Mouse (Mus musculus) cerebellum, adult 18-20 months (tissue): ENCODE results near the gene Dcaf6.
A peak's percentile ranks its signal among the peaks of the same experiment; 100 is the strongest.
"Not testable (repeated sequence)": the region's sequence is repeated elsewhere in the genome, so short reads cannot be mapped to it uniquely, and the experiment has no call there.

Experiments
- DNase-seq, 2 experiments: peaks; one replicate each; pipeline ENCODE4 v3.0.0; 2021

The Dcaf6 gene

GRCm38 (mm10) chr1:165396401-165396805, 63.9 kb downstream of the Dcaf6 start:
- no peak for DNase-seq

GRCm38 (mm10) chr1:165395940-165396339, 64.3 kb downstream of the Dcaf6 start:
- no peak for DNase-seq

GRCm38 (mm10) chr1:165394836-165395235, 65.4 kb downstream of the Dcaf6 start:
- DNase-seq: no peak

- no peak for DNase-seq
These were observed 67.2 kb downstream of the Dcaf6 start for GRCm38 (mm10) chr1:165393033-165393432.

GRCm38 (mm10) chr1:165388716-165389115, 71.6 kb downstream of the Dcaf6 start:
- DNase-seq: peak; percentile 12 to 13

GRCm38 (mm10) chr1:165386525-165386923, 73.8 kb downstream of the Dcaf6 start:
- DNase-seq: no peak

- no peak for DNase-seq
These were observed 74.3 kb downstream of the Dcaf6 start for GRCm38 (mm10) chr1:165385810-165386524.

- no peak for DNase-seq
These were observed 86.4 kb downstream of the Dcaf6 start for GRCm38 (mm10) chr1:165373839-165374238.

GRCm38 (mm10) chr1:165370990-165371389, 89.3 kb downstream of the Dcaf6 start:
- no peak for DNase-seq

- no peak for DNase-seq
These were observed 95.2 kb downstream of the Dcaf6 start for GRCm38 (mm10) chr1:165365057-165365456.

GRCm38 (mm10) chr1:165363271-165363670, 97.0 kb downstream of the Dcaf6 start:
- no peak for DNase-seq

- no peak for DNase-seq
These were observed 103.9 kb downstream of the Dcaf6 start for GRCm38 (mm10) chr1:165356347-165356746.

GRCm38 (mm10) chr1:165348627-165349026, 111.6 kb downstream of the Dcaf6 start:
- no peak for DNase-seq

GRCm38 (mm10) chr1:165344453-165344852, 115.8 kb downstream of the Dcaf6 start:
- DNase-seq: no peak

- DNase-seq: no peak
These were observed 118.1 kb downstream of the Dcaf6 start for GRCm38 (mm10) chr1:165342126-165342525.

GRCm38 (mm10) chr1:165332797-165333196, 127.5 kb downstream of the Dcaf6 start:
- DNase-seq: no peak

GRCm38 (mm10) chr1:165330859-165331258, 129.4 kb downstream of the Dcaf6 start:
- no peak for DNase-seq

- DNase-seq: not testable (repeated sequence)
These were observed 131.6 kb downstream of the Dcaf6 start for GRCm38 (mm10) chr1:165328384-165329289.

- no peak for DNase-seq
These were observed 132.4 kb downstream of the Dcaf6 start for GRCm38 (mm10) chr1:165327831-165328230.

- no peak for DNase-seq
These were observed 132.9 kb downstream of the Dcaf6 start for GRCm38 (mm10) chr1:165327370-165327769.

- DNase-seq: no peak
These were observed 137.3 kb downstream of the Dcaf6 start for GRCm38 (mm10) chr1:165322934-165323333.

GRCm38 (mm10) chr1:165321891-165322290, 138.4 kb downstream of the Dcaf6 start:
- DNase-seq: no peak

GRCm38 (mm10) chr1:165321393-165321861, 138.8 kb downstream of the Dcaf6 start:
- DNase-seq: no peak
